Mouse (Mus musculus) retina, embryonic 14.5 days (tissue): ENCODE measurements at regions not wholly inside any gene's neighbourhood (a gene's known extent, or its start where the extent isn't known, plus 50 kb on each side); places are given as distances from the start of the nearest gene placed in this dataset.

Source experiments
- DNase-seq: peaks from one replicate; pipeline ENCODE4 v3.0.0-alpha.2; 2015; ENCODE audit warnings: low spot score

- DNase-seq, result peak; percentile 38
These were observed 374.2 kb upstream of the Fam49b start for GRCm38 (mm10) chr15:64434502-64434901.

GRCm38 (mm10) chr15:64434908-64435307 is 374.6 kb upstream of the Fam49b start:
- DNase-seq, result no peak

DNA sequence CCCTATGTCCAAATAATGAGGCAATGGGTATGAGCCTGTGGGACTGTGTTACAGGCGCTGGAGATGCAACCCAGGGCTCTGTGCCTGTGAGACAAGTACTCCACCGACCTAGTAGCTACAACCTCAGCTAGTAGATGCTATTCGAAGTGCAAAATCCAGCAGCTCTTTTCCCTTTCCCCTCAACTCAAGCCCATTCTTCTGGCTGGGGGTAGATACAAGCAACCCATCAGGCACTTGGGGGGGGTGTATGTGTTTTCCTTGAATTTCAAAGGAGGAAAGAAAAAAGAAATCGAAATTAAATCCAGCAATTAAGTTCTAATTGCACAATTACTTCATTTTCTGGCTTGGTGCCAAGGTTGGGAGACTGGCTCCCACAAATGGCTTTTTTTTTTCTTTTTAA is 372.4 kb upstream of the Gm21798 start:
- no peak for DNase-seq

GRCm38 (mm10) chr15:64446411-64447072 is 371.0 kb upstream of the Gm21798 start:
- DNase-seq, result peak; percentile 45

DNA sequence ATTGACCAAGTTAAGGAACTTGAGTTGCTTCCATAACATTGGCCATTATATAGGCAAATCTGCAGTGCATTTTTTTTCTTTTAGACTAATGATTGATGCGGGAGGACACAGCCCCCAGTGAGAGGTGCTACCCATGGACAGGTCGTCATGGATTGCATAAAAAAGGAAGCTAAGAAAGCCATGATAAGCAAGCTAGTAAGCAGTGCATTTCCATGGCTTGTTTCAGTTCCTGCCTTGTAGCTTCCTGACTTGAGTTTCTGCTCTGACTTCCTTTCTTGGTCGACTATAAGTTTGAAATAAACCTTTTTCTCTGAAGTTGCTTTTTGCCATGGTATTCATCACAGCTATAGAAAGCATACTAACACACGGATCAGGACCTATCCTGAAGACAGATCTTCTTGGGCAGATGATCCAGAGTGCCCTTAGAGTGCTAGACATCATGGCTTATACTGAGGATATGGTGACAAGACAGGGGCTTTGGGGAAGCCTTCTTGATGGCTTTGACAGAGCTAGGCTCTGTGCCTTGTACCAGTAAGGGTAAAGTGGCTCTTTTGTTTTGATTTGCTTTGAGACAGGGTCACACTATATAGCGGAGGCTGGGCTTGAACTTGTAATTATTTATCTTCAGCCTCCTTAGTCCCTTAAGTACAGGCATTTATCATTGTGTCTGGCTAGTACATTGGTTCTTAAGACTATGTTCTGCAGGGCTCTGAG is 370.1 kb upstream of the Gm21798 start:
- DNase-seq, result no peak

DNA sequence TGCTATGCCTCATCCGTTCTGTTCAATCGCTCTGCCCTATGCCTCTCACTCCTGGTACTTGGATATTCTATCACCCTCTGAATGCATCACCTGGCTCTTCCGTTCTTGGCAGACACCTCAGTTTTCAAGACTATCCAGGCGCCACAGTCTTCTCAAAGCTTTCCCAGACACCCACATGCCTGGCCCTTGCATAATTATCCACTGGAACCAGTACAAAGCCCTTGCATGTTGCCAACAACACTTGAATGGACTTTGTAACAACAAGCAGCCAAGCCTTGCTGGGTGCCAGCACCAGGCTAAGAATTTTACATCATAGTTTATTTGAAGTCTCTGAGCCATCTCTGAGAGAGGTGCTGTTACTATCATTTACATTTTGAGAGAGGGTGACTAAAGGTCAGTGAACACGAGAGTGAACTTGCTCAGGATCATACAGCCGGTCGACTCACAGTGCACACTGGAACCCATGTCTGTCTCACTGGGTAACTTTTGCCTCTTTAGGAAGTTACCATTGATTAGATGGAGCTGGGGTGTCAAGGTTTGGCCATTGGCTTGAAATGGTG is 368.8 kb upstream of the Gm21798 start:
- no peak for DNase-seq

DNA sequence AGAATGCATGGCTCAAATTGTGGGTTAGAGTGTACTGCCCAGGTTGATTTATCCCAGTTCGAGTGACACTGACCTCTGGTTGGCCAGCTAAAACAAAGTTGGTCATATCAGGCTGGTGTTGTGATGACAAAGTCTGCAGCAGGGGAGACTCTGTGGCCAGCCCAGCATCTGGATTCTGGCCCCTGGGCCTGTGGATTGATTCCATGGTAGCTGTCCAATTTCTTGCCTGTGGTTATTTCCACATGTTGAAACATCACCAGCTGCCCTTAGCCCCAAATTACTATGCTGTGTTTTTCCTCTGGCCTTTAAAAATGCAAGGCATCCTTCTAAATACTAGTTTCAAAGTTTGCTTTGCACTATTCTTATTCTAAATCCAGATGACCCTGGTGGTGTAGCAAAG is 346.8 kb upstream of the Gm21798 start:
- DNase-seq, result no peak

- no peak for DNase-seq
These were observed 345.9 kb upstream of the Gm21798 start for GRCm38 (mm10) chr15:64471597-64471996.

GRCm38 (mm10) chr15:64474236-64474635 is 343.3 kb upstream of the Gm21798 start:
- DNase-seq, result no peak

GRCm38 (mm10) chr15:64477131-64477530 is 340.4 kb upstream of the Gm21798 start:
- no peak for DNase-seq

DNA sequence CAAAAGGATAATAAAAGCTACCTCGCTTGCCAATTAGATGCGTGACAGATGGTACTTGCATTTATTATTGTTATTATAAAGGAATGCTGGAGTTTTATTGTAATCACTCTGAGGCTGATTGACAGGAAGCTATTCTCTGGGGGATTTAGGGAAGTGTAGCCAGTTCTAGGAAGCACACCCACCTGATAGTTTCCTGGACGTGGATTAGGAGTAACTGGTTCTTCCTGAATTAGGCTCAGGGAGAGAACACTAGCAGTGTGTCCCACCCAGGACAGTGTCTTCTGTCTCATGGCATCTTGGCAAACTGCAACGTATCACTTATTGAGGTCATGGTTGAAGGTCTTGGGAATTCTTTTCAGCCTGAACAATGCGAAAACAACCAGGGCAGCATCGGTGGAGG is 336.9 kb upstream of the Gm21798 start:
- DNase-seq, result no peak

- no peak for DNase-seq
These were observed 336.3 kb upstream of the Gm21798 start for GRCm38 (mm10) chr15:64481226-64481625.

- no peak for DNase-seq
These were observed 334.5 kb upstream of the Gm21798 start for GRCm38 (mm10) chr15:64482960-64483359.

- no peak for DNase-seq
These were observed 329.7 kb upstream of the Gm21798 start for GRCm38 (mm10) chr15:64487801-64488200.

GRCm38 (mm10) chr15:64500783-64501182 is 316.7 kb upstream of the Gm21798 start:
- DNase-seq, result no peak

DNA sequence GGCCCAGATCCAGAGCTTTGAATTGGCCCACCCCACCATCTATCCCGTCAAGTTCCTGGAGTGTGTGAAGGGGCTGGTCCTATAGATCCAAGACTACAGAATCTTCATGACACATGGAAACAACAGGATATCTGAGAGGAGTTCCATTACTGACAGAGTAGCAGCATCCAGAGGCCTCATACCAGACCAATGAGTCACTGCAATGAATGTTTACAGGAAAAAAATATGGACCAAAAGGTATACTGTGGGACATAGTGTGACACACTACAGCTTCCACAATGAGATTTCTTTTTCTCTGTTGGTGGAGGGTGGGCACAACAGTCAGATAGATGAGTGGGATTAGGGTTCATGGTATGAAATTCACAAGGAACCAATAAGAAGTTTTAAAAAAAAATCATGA is 316.0 kb upstream of the Gm21798 start:
- DNase-seq, result no peak

DNA sequence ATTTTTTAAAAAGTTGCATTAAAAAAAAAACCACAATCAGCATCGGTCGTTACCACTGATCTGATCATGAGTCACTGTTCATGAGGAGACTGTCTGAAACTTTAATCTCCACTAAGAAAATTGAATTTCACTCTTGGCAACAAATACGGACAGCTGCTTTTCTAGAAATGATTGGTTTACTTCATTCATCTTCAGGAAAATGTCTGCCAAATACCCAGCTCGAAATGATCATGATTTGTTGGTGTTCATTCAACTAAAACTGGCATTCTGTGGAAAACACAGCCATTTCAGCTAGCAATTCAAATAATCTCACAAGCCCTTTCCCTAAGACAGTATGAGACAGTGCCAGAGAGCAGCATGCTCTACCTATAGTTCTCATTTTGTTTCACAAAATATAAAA is 312.7 kb upstream of the Gm21798 start:
- no peak for DNase-seq

DNA sequence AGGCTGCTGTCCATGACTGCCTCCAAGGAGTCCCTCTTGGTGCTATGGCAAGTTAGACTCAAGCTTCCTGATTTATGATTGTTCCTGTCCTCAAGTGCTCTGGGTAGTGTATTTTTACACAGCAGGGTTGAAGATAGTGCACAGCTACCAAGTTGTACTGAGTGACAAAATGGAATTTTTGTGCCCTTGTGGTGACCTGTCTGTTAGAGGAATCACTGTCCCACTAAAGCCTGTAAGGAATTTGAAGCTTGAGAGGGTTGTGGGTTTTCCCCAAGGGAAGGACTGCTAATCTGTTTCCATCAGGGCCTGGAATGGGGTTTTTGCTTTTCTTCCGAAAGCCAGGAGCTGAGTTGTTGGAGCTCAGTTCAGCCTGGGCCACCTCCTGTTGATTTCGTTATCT is 306.8 kb upstream of the Gm21798 start:
- DNase-seq, result no peak

- DNase-seq, result peak; percentile 86
These were observed 306.3 kb upstream of the Gm21798 start for GRCm38 (mm10) chr15:64511176-64511575.

DNA sequence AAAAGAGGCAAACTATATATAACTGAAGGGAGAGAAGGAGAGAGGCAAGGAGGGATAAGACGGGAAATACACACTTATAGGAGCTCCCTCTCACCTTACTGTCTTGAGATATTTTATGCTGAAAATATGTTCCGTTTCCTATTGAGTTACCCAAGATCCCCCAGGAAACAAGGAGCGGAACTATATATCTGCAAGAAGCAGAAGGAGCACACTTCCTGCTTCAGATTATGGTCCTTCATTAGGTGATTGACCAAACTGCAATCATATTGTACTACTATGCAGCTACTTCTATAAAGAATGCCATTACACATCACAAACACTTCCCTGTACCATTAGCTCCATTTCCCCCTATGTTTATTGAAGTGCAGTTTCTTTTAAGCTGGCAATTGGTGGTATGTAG is 304.9 kb upstream of the Gm21798 start:
- DNase-seq, result no peak

- no peak for DNase-seq
These were observed 303.9 kb upstream of the Gm21798 start for GRCm38 (mm10) chr15:64513501-64514097.

GRCm38 (mm10) chr15:64515179-64515578 is 302.3 kb upstream of the Gm21798 start:
- no peak for DNase-seq

DNA sequence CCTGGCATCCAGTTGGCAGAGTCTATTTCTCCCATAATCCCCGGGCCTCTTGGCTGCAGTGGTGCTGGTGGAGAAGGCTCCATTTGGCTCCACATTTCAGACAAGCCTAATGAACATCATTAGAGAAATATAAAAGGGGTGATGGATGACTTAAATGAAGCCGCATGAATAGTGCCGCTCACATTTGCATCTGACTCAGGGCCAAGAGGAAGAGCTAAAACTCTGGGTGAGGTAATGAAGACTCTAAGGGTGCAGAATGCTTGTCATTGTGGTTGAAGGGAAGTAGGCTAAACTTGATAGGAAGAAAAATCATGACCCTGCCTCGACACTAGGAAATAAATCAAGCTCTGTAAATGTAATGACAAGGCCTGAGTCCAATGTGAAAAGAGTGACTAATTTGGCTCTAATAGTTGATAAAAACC is 298.3 kb upstream of the Gm21798 start:
- DNase-seq, result no peak
